Mouse (Mus musculus) thymus, adult 2 months (tissue): Measurements from ENCODE around the gene Hexim1. TPM values are rescaled to one million over a fixed set of nuclear protein-coding genes. Genes with fewer than 3 reads are reported as not detected.

Experiments used
- DNase-seq: peaks from one replicate; pipeline ENCODE4 v3.0.0; 2021
- H3K27ac ChIP-seq: fragments of 200-500 bp; 2 replicates; pipeline ENCODE4 v1.5.1; 2012; ENCODE audit warnings: low read length, control low read depth; ENCODE audit not compliant: control insufficient read depth, insufficient read depth
- H3K27me3 ChIP-seq: fragments of 200-500 bp; 2 replicates; pipeline ENCODE4 v1.6.1; 2012; ENCODE audit warnings: mild to moderate bottlenecking, low read length, moderate library complexity, mixed read lengths; ENCODE audit not compliant: control insufficient read depth, insufficient read depth
- H3K36me3 ChIP-seq: fragments of 200-500 bp; 2 replicates; pipeline ENCODE4 v1.6.1; 2012; ENCODE audit warnings: mild to moderate bottlenecking, low read length, moderate library complexity; ENCODE audit not compliant: control insufficient read depth, insufficient read depth
- H3K4me1 ChIP-seq: fragments of 200-500 bp; replicated peaks from 2 replicates; pipeline ENCODE4 v1.6.1; 2012; ENCODE audit warnings: low read length; ENCODE audit not compliant: control insufficient read depth, insufficient read depth
- H3K4me3 ChIP-seq: fragments of 200-500 bp; 2 replicates; pipeline ENCODE4 v1.5.1; 2012; ENCODE audit warnings: mild to moderate bottlenecking, low read length, control low read depth, moderate library complexity; ENCODE audit not compliant: control insufficient read depth, insufficient read depth
- CTCF ChIP-seq: fragments of 200-500 bp; IDR thresholded peaks from 2 replicates; pipeline ENCODE4 v1.5.1; 2012; ENCODE audit warnings: mild to moderate bottlenecking, control low read depth, low read length, moderate library complexity, borderline replicate concordance; ENCODE audit not compliant: control insufficient read depth, poor library complexity, insufficient read depth; ENCODE audit errors: extremely low read depth
- POLR2A ChIP-seq: fragments of 200-500 bp; IDR thresholded peaks from 2 replicates; pipeline ENCODE4 v1.6.1; 2012; ENCODE audit warnings: mild to moderate bottlenecking, low read length, control low read depth, moderate library complexity; ENCODE audit not compliant: control insufficient read depth, poor library complexity, insufficient read depth; ENCODE audit errors: extremely low read depth
- WGBS: fragments of 180-500 bp; shearing (Covaris S2); methylation state at CpG from one replicate; pipeline ENCODE4 v1.1.7; 2018; 5-methylcytosine and 5-hydroxymethylcytosine counted together
- polyA plus RNA-seq: library from polyadenylated mRNA; depleted of rRNA; stranded (reverse); fragments of >200 nt; gene quantifications from 2 replicates; pipeline ENCODE4 v1.2.3, GENCODE M21; 2012

Gene Hexim1
- polyA plus RNA-seq, 1 experiment = 18.2 TPM

DNA sequence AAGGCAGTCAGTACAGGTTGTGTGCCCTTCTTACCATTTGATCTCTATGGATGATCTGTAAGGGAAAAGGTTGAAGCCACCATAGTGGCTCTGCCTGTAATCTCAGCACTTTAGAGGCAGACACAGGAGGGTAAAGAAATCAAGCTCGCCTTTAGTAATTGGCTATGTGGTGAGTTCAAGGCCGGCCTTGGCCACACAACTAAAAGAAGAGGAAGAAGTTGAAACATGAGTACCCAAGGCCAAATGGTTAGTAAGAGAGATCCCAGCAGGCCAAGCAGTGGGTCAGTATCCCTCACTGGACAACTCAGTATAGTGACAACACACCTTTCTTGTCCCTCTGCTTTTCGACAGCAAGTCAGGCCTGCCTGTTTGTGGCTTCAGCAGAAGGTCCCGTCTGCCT, 33.7 kb downstream of the Hexim1 start:
- TF ChIP-seq CTCF = no peak
- TF ChIP-seq POLR2A = no peak
- H3K27me3 ChIP-seq = no peaks in the 10 kb centered on the region
- no peaks in the 10 kb centered on the region for H3K36me3 ChIP-seq
- no peak overlapping the region for H3K27ac ChIP-seq
- H3K4me3 ChIP-seq = no peak overlapping the region
- WGBS = 95% methylated on average over 4 of the region's 4 CpGs
- no peaks in the 10 kb centered on the region for H3K4me1 ChIP-seq
- no peak for DNase-seq

DNA sequence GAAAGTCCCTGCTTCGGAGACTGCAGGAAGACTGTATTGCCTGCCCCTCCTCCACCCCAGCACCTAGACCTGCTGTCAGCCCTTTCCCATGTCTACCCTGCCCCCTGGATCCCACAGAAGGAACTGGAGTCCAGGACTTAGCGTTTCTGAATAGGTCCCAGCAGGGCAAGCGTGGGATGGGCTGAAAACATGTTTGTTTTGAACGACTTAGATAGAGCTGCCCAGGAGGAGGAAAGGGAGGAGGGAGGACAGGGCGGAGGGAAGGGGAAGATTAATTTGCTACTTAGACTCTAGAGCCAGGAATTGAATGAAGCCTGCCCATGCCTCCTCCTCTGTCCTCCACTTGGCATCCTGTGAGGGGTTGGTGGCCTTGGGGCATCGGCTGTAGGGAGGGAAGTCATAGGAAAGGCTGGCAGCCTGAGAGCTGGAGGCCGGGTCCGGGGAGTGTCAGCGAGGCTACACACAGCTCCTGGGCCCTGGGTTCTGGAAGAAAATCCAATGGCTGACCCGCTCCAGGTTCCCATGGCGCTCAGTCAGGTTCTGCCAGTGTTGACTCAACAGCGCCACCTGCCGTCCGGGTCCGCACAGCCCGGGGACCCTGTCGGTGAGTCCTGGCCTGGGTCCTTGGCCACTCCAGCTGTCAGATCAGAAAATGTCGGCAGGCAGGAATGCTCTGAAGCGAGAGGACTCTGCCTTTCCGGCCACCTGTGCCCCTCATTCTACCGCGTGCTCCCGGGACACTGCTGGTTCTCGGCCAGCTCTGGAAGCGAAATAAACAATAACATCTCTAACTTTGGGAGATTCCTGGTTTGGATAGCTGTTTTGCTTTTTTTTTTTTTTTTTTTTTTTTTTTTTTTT, 42.8 kb downstream of the Hexim1 start:
- H3K27ac ChIP-seq = no peak overlapping the region

DNA sequence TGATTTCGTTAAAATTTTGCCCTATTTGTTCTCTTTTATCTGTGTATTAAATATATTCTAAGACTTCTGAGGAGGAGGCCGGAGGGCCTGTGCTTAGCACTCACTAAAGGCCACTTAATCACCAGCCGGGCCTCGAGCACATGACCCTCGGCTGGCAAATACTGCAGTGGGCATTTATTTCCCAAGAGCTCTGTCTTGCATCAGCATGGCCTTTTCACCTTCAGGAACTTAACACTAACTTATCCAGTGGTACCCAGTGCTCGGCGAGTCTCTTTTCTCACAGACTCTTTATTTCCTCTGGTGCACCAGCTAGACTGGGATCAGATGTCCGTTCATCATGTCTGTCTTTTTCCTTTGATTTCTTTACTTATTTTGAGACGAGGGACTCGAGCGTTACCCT, 44.7 kb downstream of the Hexim1 start:
- Histone ChIP-seq H3K27me3 (no peaks in the 10 kb centered on the region), H3K36me3 (no peaks in the 10 kb centered on the region), H3K4me3 (no peak overlapping the region), H3K4me1 (peaks cover 9% of the 10 kb centered on the region), H3K27ac (no peak overlapping the region)
- 96% methylated on average over 11 of the region's 11 CpGs for WGBS
- DNase-seq = no peak
- TF ChIP-seq CTCF (no peak), POLR2A (no peak)

More for the DNA sequence above, 42.8 kb downstream of the Hexim1 start:
- peak overlapping the region; percentile 14; the same call in 1 of the 2 replicates for H3K4me3 ChIP-seq
- 11% methylated on average over 25 of the region's 25 CpGs for WGBS
- TF ChIP-seq POLR2A = no peak
- TF ChIP-seq CTCF = peak; percentile 98
- H3K27me3 ChIP-seq = no peaks in the 10 kb centered on the region
- peaks cover 9% of the 10 kb centered on the region for H3K4me1 ChIP-seq
- DNase-seq = peak; percentile 93
- no peaks in the 10 kb centered on the region for H3K36me3 ChIP-seq

DNA sequence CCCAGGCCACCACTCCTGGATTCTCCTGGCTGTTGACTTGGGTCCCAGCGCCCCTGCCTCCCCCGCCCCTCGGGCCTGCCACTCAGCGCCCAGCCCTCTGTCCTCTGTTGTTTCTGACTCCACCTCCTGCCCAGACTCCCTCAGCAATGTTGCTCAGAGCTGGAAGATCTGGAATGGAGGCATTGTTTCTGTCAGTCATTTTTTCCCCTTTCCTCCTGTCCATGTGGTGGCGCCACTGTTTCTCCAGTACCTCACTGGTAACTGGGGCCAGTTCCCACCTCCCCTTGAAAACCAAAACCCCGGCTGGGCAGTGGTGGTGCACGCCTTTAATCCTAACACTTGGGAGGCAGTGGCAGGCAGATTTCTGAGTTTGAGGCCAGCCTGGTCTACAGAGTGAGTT, 45.4 kb downstream of the Hexim1 start:
- peaks cover 9% of the 10 kb centered on the region for H3K4me1 ChIP-seq
- TF ChIP-seq CTCF (no peak), POLR2A (no peak)
- no peak overlapping the region for H3K27ac ChIP-seq
- WGBS = 91% methylated on average over 7 of the region's 7 CpGs
- no peaks in the 10 kb centered on the region for H3K36me3 ChIP-seq
- no peak overlapping the region for H3K4me3 ChIP-seq
- peak; percentile 29 for DNase-seq
- no peaks in the 10 kb centered on the region for H3K27me3 ChIP-seq

DNA sequence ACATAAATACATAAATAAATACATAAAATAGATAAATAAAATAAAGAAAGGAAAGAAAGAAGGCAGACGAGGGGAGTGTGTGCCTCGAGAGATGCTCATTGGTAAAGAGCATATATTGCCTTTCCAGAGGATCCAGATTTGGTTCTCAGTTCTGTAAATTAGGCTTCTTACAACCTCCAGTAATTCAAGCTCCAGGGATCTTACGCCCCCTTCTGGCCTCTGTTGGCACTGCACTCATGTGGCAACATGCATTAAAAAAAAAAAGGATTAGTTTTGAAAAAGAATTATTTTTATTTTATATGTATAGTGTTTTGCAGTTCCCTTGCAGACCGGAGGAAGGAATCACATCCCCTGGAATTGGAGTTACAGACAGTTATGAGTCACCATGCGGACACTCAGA, 46.1 kb downstream of the Hexim1 start:
- TF ChIP-seq POLR2A = no peak
- no peak for TF ChIP-seq CTCF

DNA sequence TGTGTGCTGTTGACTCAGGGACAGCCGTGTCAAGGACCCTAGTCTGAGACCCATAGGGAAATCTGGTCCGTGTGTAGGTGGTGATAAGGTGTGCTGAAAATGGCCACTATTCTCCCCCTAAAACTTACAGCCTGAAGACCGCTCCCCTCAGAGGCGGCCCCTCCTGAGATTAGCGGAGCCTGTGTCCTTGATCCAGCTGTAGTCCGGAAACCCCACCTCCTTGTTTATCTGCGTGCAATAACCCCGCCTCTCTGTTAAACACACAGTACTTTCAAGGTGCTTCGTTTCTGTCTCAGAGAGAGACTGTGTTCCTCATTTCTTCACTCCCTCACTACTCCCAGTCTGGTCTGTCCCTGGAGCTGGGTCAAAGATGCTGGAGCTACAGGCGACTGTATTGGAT, 48.4 kb downstream of the Hexim1 start:
- Histone ChIP-seq H3K27me3 (no peaks in the 10 kb centered on the region), H3K4me1 (peaks cover 4% of the 10 kb centered on the region; the same call in 1 of the 2 replicates), H3K27ac (no peak overlapping the region), H3K36me3 (no peaks in the 10 kb centered on the region), H3K4me3 (no peak overlapping the region)
- peak; percentile 50 for DNase-seq
- no peak for TF ChIP-seq CTCF
- no peak for TF ChIP-seq POLR2A
- 78% methylated on average over 10 of the region's 10 CpGs for WGBS

More for the DNA sequence above, 46.1 kb downstream of the Hexim1 start:
- DNase-seq = no peak
- H3K27me3 ChIP-seq = no peaks in the 10 kb centered on the region
- no peak overlapping the region for H3K4me3 ChIP-seq
- peaks cover 9% of the 10 kb centered on the region for H3K4me1 ChIP-seq
- H3K36me3 ChIP-seq = no peaks in the 10 kb centered on the region
- WGBS = 93% methylated on average over 5 of the region's 5 CpGs
- no peak overlapping the region for H3K27ac ChIP-seq
